Mouse (Mus musculus): Measurements from ENCODE around the gene Ankrd61.

DNA sequence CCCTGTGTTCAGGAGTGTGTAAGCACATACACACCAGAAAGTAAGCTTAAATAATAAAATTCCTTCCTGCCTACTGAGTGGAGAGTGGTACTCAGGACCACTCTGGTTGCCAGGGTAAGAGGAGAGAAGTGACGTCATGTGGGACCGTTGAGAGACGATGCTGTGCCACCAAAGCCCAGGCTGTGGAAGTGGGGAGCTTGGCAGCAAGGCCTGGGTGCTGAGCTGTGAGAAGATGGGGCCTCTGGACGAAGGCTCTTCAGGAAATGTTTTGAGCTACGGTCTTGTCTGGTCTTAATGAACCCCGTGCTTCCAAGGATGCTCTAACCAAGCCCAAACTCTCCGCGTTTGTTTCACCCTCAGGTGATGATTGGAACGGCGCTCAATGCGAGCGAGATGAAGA, 33.2 kb upstream of the Ankrd61 start:
- TF ChIP-seq CTCF (IDR thresholded peaks at IDR 0.05; ENCODE audit: insufficient read depth, low read depth, low read length) (no peak), POLR2A (IDR thresholded peaks at IDR 0.05; ENCODE audit: insufficient read depth, low read depth, low read length) (no peak)
